Mouse (Mus musculus): ENCODE measurements around the gene Ccdc58. TPM values are rescaled to one million over a fixed set of nuclear protein-coding genes. Genes with fewer than 3 reads are reported as not detected.
A peak's percentile ranks its signal among the peaks of the same experiment; 100 is the strongest.
"Not testable (repeated sequence)": the region's sequence is repeated elsewhere in the genome, so short reads cannot be mapped to it uniquely, and the experiment has no call there.

Gene Ccdc58
- polyA plus RNA-seq, 1 experiment from 2014 or later = 80.5 TPM

- peaks cover 34% of the 10 kb centered on the region for H3K36me3 ChIP-seq
- 89% methylated on average over 3 of the region's 3 CpGs for WGBS
- H3K4me2 ChIP-seq = no peak overlapping the region
- ATAC-seq (ENCODE audit: extremely low read depth, insufficient number of reproducible peaks, low FRiP score, low TSS enrichment) = no peak
- H3K9me3 ChIP-seq = no peaks in the 10 kb centered on the region
- H3K27me3 ChIP-seq (replicated peaks) = no peaks in the 10 kb centered on the region
- no peak overlapping the region for H3K9ac ChIP-seq
- no peaks in the 10 kb centered on the region for H3K4me1 ChIP-seq
- no peak overlapping the region for H3K27ac ChIP-seq (replicated peaks)
- no peak overlapping the region for H3K4me3 ChIP-seq
Observed at GRCm38 (mm10) chr16:36079916-36080315, 8.4 kb downstream of the Ccdc58 start.

- WGBS = 70% methylated on average over 4 of the region's 4 CpGs
- H3K4me1 ChIP-seq = no peaks in the 10 kb centered on the region
- no peak overlapping the region for H3K4me2 ChIP-seq
- H3K36me3 ChIP-seq = peaks cover 93% of the 10 kb centered on the region
- no peak overlapping the region for H3K9ac ChIP-seq
- no peaks in the 10 kb centered on the region for H3K9me3 ChIP-seq
- no peak overlapping the region for H3K4me3 ChIP-seq
- H3K27ac ChIP-seq (replicated peaks) = 0 out of 2 replicates have a peak overlapping the region, but pooled peaks have one; percentile 2
- ATAC-seq (ENCODE audit: extremely low read depth, insufficient number of reproducible peaks, low FRiP score, low TSS enrichment) = no peak
- H3K27me3 ChIP-seq (replicated peaks) = no peaks in the 10 kb centered on the region
Observed at GRCm38 (mm10) chr16:36087846-36088245, 16.4 kb downstream of the Ccdc58 start.

GRCm38 (mm10) chr16:36089065-36089464 lies 17.6 kb downstream of the Ccdc58 start:
- 68% methylated on average over 7 of the region's 7 CpGs for WGBS
- Histone ChIP-seq H3K9ac (no peak overlapping the region), H3K36me3 (peaks cover 87% of the 10 kb centered on the region), H3K9me3 (no peaks in the 10 kb centered on the region), H3K27ac (replicated peaks) (no peak overlapping the region), H3K27me3 (replicated peaks) (no peaks in the 10 kb centered on the region), H3K4me3 (no peak overlapping the region), H3K4me2 (no peak overlapping the region), H3K4me1 (no peaks in the 10 kb centered on the region)
- ATAC-seq (ENCODE audit: extremely low read depth, insufficient number of reproducible peaks, low FRiP score, low TSS enrichment) = no peak

GRCm38 (mm10) chr16:36089850-36090616 lies 18.5 kb downstream of the Ccdc58 start:
- no peak overlapping the region for H3K9ac ChIP-seq
- H3K4me2 ChIP-seq = no peak overlapping the region
- H3K27ac ChIP-seq (replicated peaks) = no peak overlapping the region
- no peaks in the 10 kb centered on the region for H3K4me1 ChIP-seq
- 81% methylated on average over 8 of the region's 8 CpGs for WGBS
- ATAC-seq (ENCODE audit: extremely low read depth, insufficient number of reproducible peaks, low FRiP score, low TSS enrichment) = no peak
- no peaks in the 10 kb centered on the region for H3K27me3 ChIP-seq (replicated peaks)
- peaks cover 77% of the 10 kb centered on the region for H3K36me3 ChIP-seq
- no peaks in the 10 kb centered on the region for H3K9me3 ChIP-seq
- H3K4me3 ChIP-seq = no peak overlapping the region

- no peaks in the 10 kb centered on the region for H3K4me1 ChIP-seq
- H3K4me3 ChIP-seq = no peak overlapping the region
- no peaks in the 10 kb centered on the region for H3K27me3 ChIP-seq (replicated peaks)
- ATAC-seq (ENCODE audit: extremely low read depth, insufficient number of reproducible peaks, low FRiP score, low TSS enrichment) = no peak
- H3K36me3 ChIP-seq = peaks cover 68% of the 10 kb centered on the region
- H3K9me3 ChIP-seq = no peaks in the 10 kb centered on the region
- WGBS = 87% methylated on average over 11 of the region's 11 CpGs
- no peak overlapping the region for H3K27ac ChIP-seq (replicated peaks)
- H3K9ac ChIP-seq = no peak overlapping the region
- no peak overlapping the region for H3K4me2 ChIP-seq
Observed at GRCm38 (mm10) chr16:36090785-36091509, 19.5 kb downstream of the Ccdc58 start.

- no peak overlapping the region for H3K27ac ChIP-seq (replicated peaks)
- H3K4me3 ChIP-seq = no peak overlapping the region
- ATAC-seq (ENCODE audit: extremely low read depth, insufficient number of reproducible peaks, low FRiP score, low TSS enrichment) = no peak
- no peaks in the 10 kb centered on the region for H3K27me3 ChIP-seq (replicated peaks)
- H3K4me1 ChIP-seq = no peaks in the 10 kb centered on the region
- WGBS = 81% methylated on average over 3 of the region's 3 CpGs
- H3K36me3 ChIP-seq = peaks cover 42% of the 10 kb centered on the region
- H3K9ac ChIP-seq = no peak overlapping the region
- H3K9me3 ChIP-seq = no peaks in the 10 kb centered on the region
- H3K4me2 ChIP-seq = no peak overlapping the region
Observed at GRCm38 (mm10) chr16:36094079-36094478, 22.6 kb downstream of the Ccdc58 start.

GRCm38 (mm10) chr16:36097813-36098499 lies 26.5 kb downstream of the Ccdc58 start:
- not testable (repeated sequence) for H3K4me1 ChIP-seq; H3K27ac ChIP-seq (replicated peaks); H3K4me2 ChIP-seq; H3K9ac ChIP-seq; H3K27me3 ChIP-seq (replicated peaks); ATAC-seq (ENCODE audit: extremely low read depth, insufficient number of reproducible peaks, low FRiP score, low TSS enrichment); H3K36me3 ChIP-seq; H3K4me3 ChIP-seq
- WGBS = 84% methylated on average over 12 of the region's 12 CpGs
- H3K9me3 ChIP-seq = peaks cover 10% of the 10 kb centered on the region

- H3K4me1 ChIP-seq = no peaks in the 10 kb centered on the region
- H3K9me3 ChIP-seq = peaks cover 10% of the 10 kb centered on the region
- no peak overlapping the region for H3K4me2 ChIP-seq
- H3K36me3 ChIP-seq = no peaks in the 10 kb centered on the region
- no peak overlapping the region for H3K9ac ChIP-seq
- no peak overlapping the region for H3K4me3 ChIP-seq
- H3K27ac ChIP-seq (replicated peaks) = no peak overlapping the region
- no peaks in the 10 kb centered on the region for H3K27me3 ChIP-seq (replicated peaks)
- ATAC-seq (ENCODE audit: extremely low read depth, insufficient number of reproducible peaks, low FRiP score, low TSS enrichment) = no peak
- 72% methylated on average over 1 of the region's 1 CpGs for WGBS
Observed at GRCm38 (mm10) chr16:36101526-36101925, 30.0 kb downstream of the Ccdc58 start.

- 83% methylated on average over 1 of the region's 1 CpGs for WGBS
Observed at GRCm38 (mm10) chr16:36102211-36102610, 30.7 kb downstream of the Ccdc58 start.

GRCm38 (mm10) chr16:36111486-36111885 lies 40.0 kb downstream of the Ccdc58 start:
- not testable (repeated sequence) for H3K4me2 ChIP-seq; H3K9ac ChIP-seq; H3K9me3 ChIP-seq; H3K4me1 ChIP-seq; H3K27ac ChIP-seq (replicated peaks); ATAC-seq (ENCODE audit: extremely low read depth, insufficient number of reproducible peaks, low FRiP score, low TSS enrichment); H3K4me3 ChIP-seq; H3K36me3 ChIP-seq; H3K27me3 ChIP-seq (replicated peaks)

More at GRCm38 (mm10) chr16:36102211-36102610, 30.7 kb downstream of the Ccdc58 start:
- no peaks in the 10 kb centered on the region for H3K27me3 ChIP-seq (replicated peaks)
- H3K27ac ChIP-seq (replicated peaks) = no peak overlapping the region
- H3K4me3 ChIP-seq = no peak overlapping the region
- no peak overlapping the region for H3K4me2 ChIP-seq
- peaks cover 10% of the 10 kb centered on the region for H3K9me3 ChIP-seq
- H3K4me1 ChIP-seq = no peaks in the 10 kb centered on the region
- no peaks in the 10 kb centered on the region for H3K36me3 ChIP-seq
- ATAC-seq (ENCODE audit: extremely low read depth, insufficient number of reproducible peaks, low FRiP score, low TSS enrichment) = no peak
- H3K9ac ChIP-seq = no peak overlapping the region

GRCm38 (mm10) chr16:36115751-36116150 lies 44.3 kb downstream of the Ccdc58 start:
- 84% methylated on average over 6 of the region's 6 CpGs for WGBS

More at GRCm38 (mm10) chr16:36115751-36116150, 44.3 kb downstream of the Ccdc58 start:
- not testable (repeated sequence) for H3K4me1 ChIP-seq; ATAC-seq (ENCODE audit: extremely low read depth, insufficient number of reproducible peaks, low FRiP score, low TSS enrichment); H3K4me2 ChIP-seq; H3K36me3 ChIP-seq; H3K27ac ChIP-seq (replicated peaks); H3K9me3 ChIP-seq; H3K4me3 ChIP-seq; H3K9ac ChIP-seq; H3K27me3 ChIP-seq (replicated peaks)
